In genomic region chr3:79664787-79665408, GRCm38 (mm10) we compare ENCODE assay signal across 8 mouse cellular contexts. TPM values are rescaled to one million over a fixed set of nuclear protein-coding genes. Genes with fewer than 3 reads are reported as not detected.
A peak's percentile ranks its signal among the peaks of the same experiment; 100 is the strongest.
DNase-seq lines count a peak whose midpoint lies in the region; ATAC-seq lines count a peak whose summit lies in the region.

No protein-coding gene starts in this region.

- H3K4me1 ChIP-seq in heart, embryonic 15.5 days (replicated peaks), result no peaks in the 10 kb centered on the region

- H3K27ac ChIP-seq in heart, embryonic 15.5 days, result no peak overlapping the region

- no peak overlapping the region for H3K4me2 ChIP-seq in heart, embryonic 15.5 days

- H3K27me3 ChIP-seq in heart, embryonic 15.5 days, result no peaks in the 10 kb centered on the region

- peak; percentile 62 for DNase-seq in gastrocnemius, adult 18-20 months (ENCODE audit: low spot score)
- DNase-seq in gastrocnemius, postnatal 14 days, result no peak
- DNase-seq in R1 (ENCODE audit: low read depth, low spot score), result peak; percentile 75
- DNase-seq in cerebellum, postnatal 25 days, result peak; percentile 17 to 66
- DNase-seq in large intestine, adult 2 months (ENCODE audit: low read depth, low spot score), result peak; percentile 27
- peak; percentile 78 for DNase-seq in lung, postnatal 36 days
- DNase-seq in skeletal muscle tissue, adult 2 months (ENCODE audit: low read depth, low spot score), result peak; percentile 39

- 0 out of 2 replicates have a peak, but pooled peaks have one; percentile 50 for ATAC-seq in heart, embryonic 15.5 days (replicated peaks; ENCODE audit: insufficient number of reproducible peaks, insufficient read depth, low FRiP score, low read depth)

- H3K36me3 ChIP-seq in heart, embryonic 15.5 days, result no peaks in the 10 kb centered on the region

- H3K4me3 ChIP-seq in heart, embryonic 15.5 days, result no peak overlapping the region

- WGBS in heart, embryonic 15.5 days, result 34% methylated on average over 9 of the region's 9 CpGs
- 33% methylated on average over 9 of the region's 9 CpGs for WGBS in large intestine, adult 2 months

- intact Hi-C loops in gastrocnemius, postnatal 14 days (cut with DNase I; ENCODE audit: low total_unique reads), result no loop called here

- no peak overlapping the region for H3K9ac ChIP-seq in heart, embryonic 15.5 days

- no peaks in the 10 kb centered on the region for H3K9me3 ChIP-seq in heart, embryonic 15.5 days (replicated peaks)

RNA-seq across cellular contexts. Expression of gene Etfdh, which starts 35.6 kb away (rescaled TPM):
- total RNA-seq in gastrocnemius, adult 18-20 months (2021), result 100 to 1,000 TPM; 117 to 139 TPM
- 100 to 1,000 TPM in 1 of 2 experiments, 10 to 100 TPM in 1; 97.3 to 138 TPM for total RNA-seq in gastrocnemius, postnatal 14 days (2021)
- 159 and 187 TPM in 2 replicates for polyA plus RNA-seq in heart, embryonic 15.5 days (2015; fragmentation: Nextera tagmentation; extraction: Ambion mirVana)
- 40.6 and 78.6 TPM in 2 replicates for polyA plus RNA-seq in large intestine, adult 2 months (2012; rRNA removed)

RNA-seq across cellular contexts. Expression of gene 4930579G24Rik, which starts 36.0 kb away (rescaled TPM):
- 1 to 10 TPM; 1.0 to 1.3 TPM for total RNA-seq in gastrocnemius, adult 18-20 months (2021)
- total RNA-seq in gastrocnemius, postnatal 14 days (2021), result 1 to 10 TPM; 2.3 to 2.7 TPM
- polyA plus RNA-seq in heart, embryonic 15.5 days (2015; fragmentation: Nextera tagmentation; extraction: Ambion mirVana), result 22.6 and 23.7 TPM in 2 replicates
- 1.7 and 1.9 TPM in 2 replicates for polyA plus RNA-seq in large intestine, adult 2 months (2012; rRNA removed)
